Mouse (Mus musculus) limb, embryonic 12.5 days (tissue): ENCODE data around the gene Slu7. TPM values are rescaled to one million over a fixed set of nuclear protein-coding genes. Genes with fewer than 3 reads are reported as not detected.

Experiments used
- ATAC-seq: fragments of 200-750 bp; cut with Nextera tagmentation; 2 replicates; pipeline ENCODE4 v1.8.0; 2017; ENCODE audit warnings: low read depth, moderate TSS enrichment; ENCODE audit not compliant: insufficient number of reproducible peaks, insufficient read depth, low FRiP score, low TSS enrichment
- H3K27ac ChIP-seq: fragments of 300-500 bp; sonication (generic); 2 replicates; pipeline ENCODE4 v1.5.1; 2016; ENCODE audit warnings: mild to moderate bottlenecking, moderate library complexity
- H3K27me3 ChIP-seq: fragments of 300-500 bp; sonication (generic); 2 replicates; pipeline ENCODE4 v1.6.1; 2016; ENCODE audit warnings: mild to moderate bottlenecking, moderate library complexity
- H3K36me3 ChIP-seq: fragments of 300-500 bp; sonication (generic); 2 replicates; pipeline ENCODE4 v1.6.1; 2016; ENCODE audit warnings: mild to moderate bottlenecking, moderate library complexity
- H3K4me1 ChIP-seq: fragments of 300-500 bp; sonication (generic); replicated peaks from 2 replicates; pipeline ENCODE4 v1.6.1; 2016
- H3K4me2 ChIP-seq: fragments of 300-500 bp; sonication (generic); 2 replicates; pipeline ENCODE4 v1.6.1; 2016; ENCODE audit warnings: mild to moderate bottlenecking, moderate library complexity
- H3K4me3 ChIP-seq: fragments of 300-500 bp; sonication (generic); replicated peaks from 2 replicates; pipeline ENCODE4 v1.5.1; 2016; ENCODE audit warnings: mild to moderate bottlenecking
- H3K9ac ChIP-seq: fragments of 300-500 bp; sonication (generic); replicated peaks from 2 replicates; pipeline ENCODE4 v1.6.1; 2016; ENCODE audit warnings: mild to moderate bottlenecking, moderate library complexity
- H3K9me3 ChIP-seq: fragments of 300-500 bp; sonication (generic); 2 replicates; pipeline ENCODE4 v1.6.1; 2016; ENCODE audit warnings: mild to moderate bottlenecking, moderate library complexity
- WGBS: fragments of 180-500 bp; shearing (Covaris S2); methylation state at CpG from one replicate; pipeline ENCODE4 v1.1.7; 2016; 5-methylcytosine and 5-hydroxymethylcytosine counted together
- polyA plus RNA-seq: library from polyadenylated mRNA; unstranded; fragments of >200 nt; fragmentation: Nextera tagmentation; extraction: Ambion mirVana; gene quantifications from 2 replicates; pipeline ENCODE4 v1.2.1, GENCODE M21; 2016

Gene Slu7
- polyA plus RNA-seq, result 58.5 and 68.0 TPM in 2 replicates

GRCm38 (mm10) chr11:43433254-43434023 is at the start of gene Slu7:
Gene Slu7, plus strand, starts transcription at chr11:43433744.
- Histone ChIP-seq H3K4me2 (peak within 1 kb of the TSS; percentile 85), H3K9me3 (no peaks in the 10 kb centered on the region), H3K4me3 (peak within 1 kb of the TSS; percentile 83), H3K9ac (peak within 1 kb of the TSS; percentile 74), H3K27me3 (no peaks in the 10 kb centered on the region), H3K27ac (no peak within 1 kb of the TSS), H3K36me3 (peaks cover 14% of the 10 kb centered on the region), H3K4me1 (peaks cover 10% of the 10 kb centered on the region)
- WGBS, result 7% methylated on average over 38 of the region's 38 CpGs
- ATAC-seq, result peak; percentile 90

GRCm38 (mm10) chr11:43385055-43385649 is 48.4 kb upstream of the Slu7 start:
- Histone ChIP-seq H3K4me3 (peak overlapping the region; percentile 33), H3K4me2 (peak overlapping the region; percentile 65), H3K4me1 (peaks cover 7% of the 10 kb centered on the region), H3K9ac (peak overlapping the region; percentile 50), H3K9me3 (no peaks in the 10 kb centered on the region), H3K36me3 (no peaks in the 10 kb centered on the region), H3K27me3 (peaks cover 17% of the 10 kb centered on the region), H3K27ac (no peak overlapping the region)
- 2% methylated on average over 18 of the region's 18 CpGs for WGBS
- ATAC-seq, result peak; percentile 44; the same call in 1 of the 2 replicates

GRCm38 (mm10) chr11:43385716-43386115 is 47.8 kb upstream of the Slu7 start:
- Histone ChIP-seq H3K27me3 (peaks cover 17% of the 10 kb centered on the region), H3K4me1 (peaks cover 7% of the 10 kb centered on the region), H3K4me2 (peak overlapping the region; percentile 65), H3K27ac (no peak overlapping the region), H3K9ac (peak overlapping the region; percentile 50), H3K4me3 (peak overlapping the region; percentile 33), H3K9me3 (no peaks in the 10 kb centered on the region), H3K36me3 (no peaks in the 10 kb centered on the region)
- ATAC-seq, result no peak
- 3% methylated on average over 8 of the region's 8 CpGs for WGBS

- Histone ChIP-seq H3K4me2 (no peak overlapping the region), H3K4me1 (peaks cover 7% of the 10 kb centered on the region), H3K36me3 (no peaks in the 10 kb centered on the region), H3K9ac (no peak overlapping the region), H3K9me3 (no peaks in the 10 kb centered on the region), H3K4me3 (no peak overlapping the region), H3K27me3 (peaks cover 17% of the 10 kb centered on the region), H3K27ac (no peak overlapping the region)
- WGBS, result 86% methylated on average over 14 of the region's 14 CpGs
- ATAC-seq, result no peak
These were observed 46.3 kb upstream of the Slu7 start for GRCm38 (mm10) chr11:43387004-43387880.

GRCm38 (mm10) chr11:43388122-43389097 is 45.1 kb upstream of the Slu7 start:
- peaks cover 7% of the 10 kb centered on the region for H3K4me1 ChIP-seq
- H3K27ac ChIP-seq, result no peak overlapping the region
- no peaks in the 10 kb centered on the region for H3K9me3 ChIP-seq
- no peaks in the 10 kb centered on the region for H3K36me3 ChIP-seq
- no peak overlapping the region for H3K9ac ChIP-seq
- H3K4me3 ChIP-seq, result no peak overlapping the region
- peaks cover 17% of the 10 kb centered on the region for H3K27me3 ChIP-seq
- WGBS, result 81% methylated on average over 21 of the region's 21 CpGs
- no peak overlapping the region for H3K4me2 ChIP-seq
- no peak for ATAC-seq

- Histone ChIP-seq H3K9ac (no peak overlapping the region), H3K9me3 (no peaks in the 10 kb centered on the region), H3K4me3 (no peak overlapping the region), H3K36me3 (no peaks in the 10 kb centered on the region), H3K27ac (no peak overlapping the region), H3K4me1 (peaks cover 7% of the 10 kb centered on the region), H3K4me2 (no peak overlapping the region), H3K27me3 (peaks cover 12% of the 10 kb centered on the region)
- ATAC-seq, result no peak
- WGBS, result 85% methylated on average over 7 of the region's 7 CpGs
These were observed 44.4 kb upstream of the Slu7 start for GRCm38 (mm10) chr11:43389118-43389517.

- no peak overlapping the region for H3K4me3 ChIP-seq
- no peak overlapping the region for H3K4me2 ChIP-seq
- no peak for ATAC-seq
- no peaks in the 10 kb centered on the region for H3K36me3 ChIP-seq
- no peak overlapping the region for H3K27ac ChIP-seq
- no peaks in the 10 kb centered on the region for H3K27me3 ChIP-seq
- 35% methylated on average over 2 of the region's 2 CpGs for WGBS
- no peak overlapping the region for H3K9ac ChIP-seq
- H3K4me1 ChIP-seq, result no peaks in the 10 kb centered on the region
- H3K9me3 ChIP-seq, result no peaks in the 10 kb centered on the region
These were observed 40.8 kb upstream of the Slu7 start for GRCm38 (mm10) chr11:43392757-43393156.

- WGBS, result 89% methylated on average over 4 of the region's 4 CpGs
- H3K36me3 ChIP-seq, result no peaks in the 10 kb centered on the region
- no peaks in the 10 kb centered on the region for H3K9me3 ChIP-seq
- H3K4me2 ChIP-seq, result no peak overlapping the region
- no peak overlapping the region for H3K27ac ChIP-seq
- no peak for ATAC-seq
- H3K4me1 ChIP-seq, result no peaks in the 10 kb centered on the region
- no peak overlapping the region for H3K4me3 ChIP-seq
- H3K27me3 ChIP-seq, result no peaks in the 10 kb centered on the region
- H3K9ac ChIP-seq, result no peak overlapping the region
These were observed 40.2 kb upstream of the Slu7 start for GRCm38 (mm10) chr11:43393325-43393724.

GRCm38 (mm10) chr11:43395073-43395948 is 38.2 kb upstream of the Slu7 start:
- Histone ChIP-seq H3K9ac (no peak overlapping the region), H3K4me2 (no peak overlapping the region), H3K4me1 (no peaks in the 10 kb centered on the region), H3K36me3 (no peaks in the 10 kb centered on the region), H3K4me3 (no peak overlapping the region), H3K27me3 (no peaks in the 10 kb centered on the region), H3K27ac (no peak overlapping the region), H3K9me3 (no peaks in the 10 kb centered on the region)
- ATAC-seq, result no peak
- WGBS, result 84% methylated on average over 14 of the region's 14 CpGs

GRCm38 (mm10) chr11:43396246-43396645 is 37.3 kb upstream of the Slu7 start:
- Histone ChIP-seq H3K4me1 (no peaks in the 10 kb centered on the region), H3K27me3 (no peaks in the 10 kb centered on the region), H3K27ac (no peak overlapping the region), H3K9ac (no peak overlapping the region), H3K36me3 (no peaks in the 10 kb centered on the region), H3K4me2 (no peak overlapping the region), H3K9me3 (no peaks in the 10 kb centered on the region), H3K4me3 (no peak overlapping the region)
- 89% methylated on average over 4 of the region's 4 CpGs for WGBS
- ATAC-seq, result no peak
